Mouse (Mus musculus): ENCODE measurements at regions not wholly inside any gene's neighbourhood (a gene's known extent, or its start where the extent isn't known, plus 50 kb on each side); places are given as distances from the start of the nearest gene placed in this dataset.
A peak's percentile ranks its signal among the peaks of the same experiment; 100 is the strongest.

DNA sequence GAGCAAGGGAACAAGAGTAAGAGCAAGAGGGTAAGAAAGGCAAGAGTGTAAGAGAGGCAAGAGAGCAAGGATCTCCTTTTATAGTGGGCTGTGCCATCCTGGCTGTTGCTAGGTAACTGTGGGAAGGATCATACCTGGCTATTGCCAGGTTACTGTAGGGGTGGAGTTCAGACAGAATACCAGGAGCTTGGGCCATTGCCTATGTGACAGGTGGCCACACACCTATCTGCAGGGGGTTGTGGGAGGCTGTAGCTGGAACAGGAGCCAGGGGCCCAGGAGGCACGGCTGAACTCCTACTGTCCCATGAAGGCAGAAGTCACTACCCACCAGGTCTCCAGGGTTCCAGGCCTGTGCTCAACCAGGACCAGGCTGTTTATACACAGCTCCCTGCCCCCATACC is 1149.0 kb downstream of the 9330182O14Rik start:
- Histone ChIP-seq H3K27me3 (ENCODE audit: control insufficient read depth, insufficient read depth, low read length) (no peaks in the 10 kb centered on the region), H3K9ac (ENCODE audit: low read depth, low read length) (no peak overlapping the region), H3K27ac (ENCODE audit: low read depth, low read length) (no peak overlapping the region), H3K36me3 (ENCODE audit: control insufficient read depth, insufficient read depth, low read length) (no peaks in the 10 kb centered on the region), H3K4me1 (ENCODE audit: control insufficient read depth, insufficient read depth, low read length) (0 out of 2 replicates have a peak, but pooled peaks cover 3% of the 10 kb centered on the region), H3K4me2 (no peak overlapping the region), H3K9me3 (replicated peaks; ENCODE audit: control insufficient read depth, low read length) (no peaks in the 10 kb centered on the region), H3K4me3 (ENCODE audit: low read depth, low read length) (no peak overlapping the region)
- 60% methylated on average over 1 of the region's 1 CpGs for WGBS (ENCODE audit: insufficient replicate concordance)
- no peak for ATAC-seq (replicated peaks; ENCODE audit: insufficient number of reproducible peaks, low FRiP score, low TSS enrichment)

DNA sequence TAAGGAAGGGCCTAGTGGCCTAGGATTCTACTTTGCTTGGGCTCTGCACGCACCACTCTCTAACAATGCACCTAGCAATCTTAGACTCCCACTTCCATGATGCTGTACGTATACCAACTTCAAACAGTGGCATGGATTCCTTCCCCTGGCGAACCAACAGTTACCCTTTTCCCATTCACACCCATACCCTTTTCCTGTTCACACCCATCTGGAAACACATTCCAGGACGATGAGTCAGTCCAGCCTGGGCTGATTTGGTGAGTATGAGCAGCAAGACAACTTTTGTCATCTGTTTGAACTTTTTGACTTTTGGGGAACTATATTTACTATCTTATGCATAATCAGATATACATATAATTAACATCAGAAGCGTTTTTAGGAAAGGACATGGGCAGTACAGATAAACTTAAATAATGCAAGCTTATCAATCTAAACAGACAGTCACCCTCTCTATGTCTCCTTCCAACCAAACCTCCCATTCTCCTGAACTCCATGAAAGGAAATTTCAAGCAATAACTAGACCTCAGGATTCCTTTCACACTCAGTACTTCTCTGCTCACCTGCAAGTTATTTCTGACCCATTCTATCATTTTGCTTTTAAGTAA is 1152.7 kb downstream of the 9330182O14Rik start:
- no peak overlapping the region for H3K9ac ChIP-seq (ENCODE audit: low read depth, low read length)
- 0 out of 2 replicates have a peak, but pooled peaks cover 3% of the 10 kb centered on the region for H3K4me1 ChIP-seq (ENCODE audit: control insufficient read depth, insufficient read depth, low read length)
- no peaks in the 10 kb centered on the region for H3K27me3 ChIP-seq (ENCODE audit: control insufficient read depth, insufficient read depth, low read length)
- WGBS (ENCODE audit: insufficient replicate concordance): 51% methylated on average over 5 of the region's 5 CpGs
- no peak for ATAC-seq (replicated peaks; ENCODE audit: insufficient number of reproducible peaks, low FRiP score, low TSS enrichment)
- H3K27ac ChIP-seq (ENCODE audit: low read depth, low read length): no peak overlapping the region
- no peaks in the 10 kb centered on the region for H3K9me3 ChIP-seq (replicated peaks; ENCODE audit: control insufficient read depth, low read length)
- H3K4me3 ChIP-seq (ENCODE audit: low read depth, low read length): no peak overlapping the region
- no peaks in the 10 kb centered on the region for H3K36me3 ChIP-seq (ENCODE audit: control insufficient read depth, insufficient read depth, low read length)
- no peak overlapping the region for H3K4me2 ChIP-seq

DNA sequence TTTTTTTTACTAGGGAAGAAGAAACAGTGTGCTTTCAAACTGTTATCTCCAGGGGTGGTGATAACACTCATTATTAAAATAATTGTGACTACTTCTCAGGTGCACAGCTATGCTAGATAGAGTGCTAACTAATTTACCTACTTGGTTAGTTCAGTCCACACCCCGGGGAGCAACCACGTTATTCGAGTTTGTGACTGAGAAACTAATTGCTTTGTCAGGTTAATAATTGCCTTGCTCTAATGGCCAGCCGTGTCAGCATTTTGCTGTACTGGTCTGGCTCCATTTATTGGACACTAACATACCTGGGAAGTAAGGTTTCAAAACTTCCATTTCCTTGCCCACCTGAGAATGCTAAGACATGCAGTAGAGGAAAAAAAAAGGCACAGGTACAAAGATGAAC is 1163.3 kb downstream of the 9330182O14Rik start:
- WGBS (ENCODE audit: insufficient replicate concordance): 67% methylated on average over 4 of the region's 4 CpGs

DNA sequence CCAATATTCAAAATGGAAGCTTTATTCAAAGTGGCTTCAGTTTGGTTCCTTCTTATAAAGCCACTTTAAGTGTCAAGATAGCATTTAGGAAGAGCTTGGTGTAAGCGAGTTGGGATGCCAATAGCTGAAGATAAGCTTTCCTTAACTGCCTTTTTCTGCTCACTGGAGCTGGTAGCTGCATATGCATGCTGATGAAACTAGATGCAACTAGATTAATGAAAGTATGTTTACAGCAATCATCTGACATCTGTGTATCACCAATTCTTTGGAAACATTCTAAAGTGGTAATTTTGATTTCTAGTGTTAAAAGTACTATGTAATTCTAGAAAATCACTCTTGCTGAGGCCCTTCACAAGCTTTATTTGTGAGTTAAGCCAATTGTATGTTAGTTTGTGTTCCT is 1172.5 kb downstream of the 9330182O14Rik start:
- H3K27me3 ChIP-seq (ENCODE audit: control insufficient read depth, insufficient read depth, low read length): no peaks in the 10 kb centered on the region
- H3K27ac ChIP-seq (ENCODE audit: low read depth, low read length): no peak overlapping the region
- no peak overlapping the region for H3K4me3 ChIP-seq (ENCODE audit: low read depth, low read length)
- H3K4me2 ChIP-seq: no peak overlapping the region
- no peaks in the 10 kb centered on the region for H3K36me3 ChIP-seq (ENCODE audit: control insufficient read depth, insufficient read depth, low read length)
- no peak for ATAC-seq (replicated peaks; ENCODE audit: insufficient number of reproducible peaks, low FRiP score, low TSS enrichment)
- no peaks in the 10 kb centered on the region for H3K4me1 ChIP-seq (ENCODE audit: control insufficient read depth, insufficient read depth, low read length)
- H3K9ac ChIP-seq (ENCODE audit: low read depth, low read length): no peak overlapping the region
- WGBS (ENCODE audit: insufficient replicate concordance): 36% methylated on average over 1 of the region's 1 CpGs
- no peaks in the 10 kb centered on the region for H3K9me3 ChIP-seq (replicated peaks; ENCODE audit: control insufficient read depth, low read length)

More for the DNA sequence above, 1163.3 kb downstream of the 9330182O14Rik start:
- Histone ChIP-seq H3K27me3 (ENCODE audit: control insufficient read depth, insufficient read depth, low read length) (no peaks in the 10 kb centered on the region), H3K9ac (ENCODE audit: low read depth, low read length) (no peak overlapping the region), H3K4me2 (no peak overlapping the region), H3K4me3 (ENCODE audit: low read depth, low read length) (no peak overlapping the region), H3K9me3 (replicated peaks; ENCODE audit: control insufficient read depth, low read length) (no peaks in the 10 kb centered on the region), H3K27ac (ENCODE audit: low read depth, low read length) (no peak overlapping the region), H3K36me3 (ENCODE audit: control insufficient read depth, insufficient read depth, low read length) (no peaks in the 10 kb centered on the region), H3K4me1 (ENCODE audit: control insufficient read depth, insufficient read depth, low read length) (no peaks in the 10 kb centered on the region)
- no peak for ATAC-seq (replicated peaks; ENCODE audit: insufficient number of reproducible peaks, low FRiP score, low TSS enrichment)

DNA sequence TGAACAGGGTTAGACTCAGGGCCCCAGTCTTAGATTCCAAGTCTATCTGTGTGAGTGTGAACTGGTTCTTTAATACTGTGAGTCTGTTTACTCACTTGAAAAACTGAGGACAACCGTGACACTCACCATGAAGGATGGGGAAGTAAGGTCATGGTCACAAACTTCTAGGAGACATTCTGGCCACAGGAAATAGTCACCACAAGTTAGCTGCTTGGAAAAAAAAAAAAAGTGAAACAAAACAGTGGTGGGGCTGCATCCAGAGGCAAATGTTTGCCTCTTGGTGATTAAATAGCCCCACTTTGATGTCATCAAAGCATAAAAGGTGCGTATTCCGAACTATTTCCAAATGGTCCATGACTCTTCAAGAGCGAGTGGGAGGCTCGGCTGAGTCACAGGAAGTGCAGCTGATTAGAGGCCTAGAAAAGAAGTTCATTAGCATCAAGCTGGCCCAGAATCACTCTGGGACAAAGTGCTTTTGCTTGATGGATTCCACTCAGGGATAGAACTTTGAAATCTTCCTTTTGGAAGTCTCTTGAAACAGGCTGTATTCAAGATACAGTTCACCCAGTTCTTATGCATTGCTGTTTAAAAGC is 1177.7 kb downstream of the 9330182O14Rik start:
- Histone ChIP-seq H3K4me1 (ENCODE audit: control insufficient read depth, insufficient read depth, low read length) (no peaks in the 10 kb centered on the region), H3K9me3 (replicated peaks; ENCODE audit: control insufficient read depth, low read length) (no peaks in the 10 kb centered on the region), H3K4me3 (ENCODE audit: low read depth, low read length) (no peak overlapping the region), H3K36me3 (ENCODE audit: control insufficient read depth, insufficient read depth, low read length) (no peaks in the 10 kb centered on the region), H3K27ac (ENCODE audit: low read depth, low read length) (no peak overlapping the region), H3K27me3 (ENCODE audit: control insufficient read depth, insufficient read depth, low read length) (no peaks in the 10 kb centered on the region), H3K9ac (ENCODE audit: low read depth, low read length) (no peak overlapping the region), H3K4me2 (no peak overlapping the region)
- WGBS (ENCODE audit: insufficient replicate concordance): 49% methylated on average over 5 of the region's 5 CpGs
- ATAC-seq (replicated peaks; ENCODE audit: insufficient number of reproducible peaks, low FRiP score, low TSS enrichment): no peak

DNA sequence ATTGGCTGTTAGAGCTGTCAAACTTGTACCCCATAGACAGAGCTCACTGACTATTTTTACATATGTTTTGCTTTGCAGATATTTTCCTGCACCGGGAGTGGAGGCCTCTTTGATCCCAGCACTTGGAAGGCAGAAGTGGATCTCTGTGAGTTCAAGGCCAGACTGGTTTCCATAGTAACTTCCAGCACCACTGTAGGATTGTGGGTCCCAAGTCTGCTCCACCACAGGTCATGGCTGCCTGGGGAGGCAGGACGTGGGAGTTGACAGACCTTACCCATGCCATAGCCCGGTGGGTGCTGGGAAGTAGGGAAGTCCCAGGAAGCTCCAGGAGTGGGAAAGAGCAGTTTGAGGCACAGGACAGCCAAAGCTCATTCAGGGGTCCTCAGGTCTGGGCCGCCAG is 1180.8 kb downstream of the 9330182O14Rik start:
- H3K9me3 ChIP-seq (replicated peaks; ENCODE audit: control insufficient read depth, low read length): no peaks in the 10 kb centered on the region
- ATAC-seq (replicated peaks; ENCODE audit: insufficient number of reproducible peaks, low FRiP score, low TSS enrichment): no peak
- no peaks in the 10 kb centered on the region for H3K36me3 ChIP-seq (ENCODE audit: control insufficient read depth, insufficient read depth, low read length)
- no peaks in the 10 kb centered on the region for H3K27me3 ChIP-seq (ENCODE audit: control insufficient read depth, insufficient read depth, low read length)
- H3K9ac ChIP-seq (ENCODE audit: low read depth, low read length): no peak overlapping the region
- no peak overlapping the region for H3K4me3 ChIP-seq (ENCODE audit: low read depth, low read length)
- H3K4me1 ChIP-seq (ENCODE audit: control insufficient read depth, insufficient read depth, low read length): no peaks in the 10 kb centered on the region
- no peak overlapping the region for H3K4me2 ChIP-seq
- WGBS (ENCODE audit: insufficient replicate concordance): 67% methylated on average over 4 of the region's 4 CpGs
- H3K27ac ChIP-seq (ENCODE audit: low read depth, low read length): no peak overlapping the region

DNA sequence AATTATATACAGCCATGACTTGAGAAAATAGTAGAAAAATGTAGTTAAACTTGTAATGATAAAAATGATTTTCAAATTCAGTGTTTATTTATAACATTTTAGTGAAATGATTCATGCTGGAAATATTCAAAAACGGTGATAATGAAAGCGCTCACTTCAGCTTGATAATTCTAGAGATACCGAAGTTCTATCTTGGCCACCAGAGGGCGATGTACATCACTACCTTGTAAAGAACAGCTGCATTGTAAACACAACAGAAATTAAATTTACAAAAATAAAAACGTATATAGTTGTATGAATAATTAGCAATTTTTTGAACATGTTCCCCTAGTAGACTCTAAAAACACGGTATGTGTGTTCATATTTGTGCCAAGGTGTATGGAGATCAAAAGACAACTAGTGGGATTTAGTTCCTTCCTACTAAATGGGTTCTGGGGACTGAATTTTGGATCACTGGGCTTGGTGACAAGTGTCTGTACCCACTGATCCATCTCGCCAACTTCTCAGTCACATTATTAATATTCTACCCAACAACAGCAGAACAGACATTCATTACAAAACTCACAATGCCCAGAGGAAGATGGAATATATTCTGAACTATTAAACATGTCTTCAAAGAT is 1191.6 kb downstream of the 9330182O14Rik start:
- Histone ChIP-seq H3K9ac (ENCODE audit: low read depth, low read length) (no peak overlapping the region), H3K27ac (ENCODE audit: low read depth, low read length) (no peak overlapping the region), H3K9me3 (replicated peaks; ENCODE audit: control insufficient read depth, low read length) (no peaks in the 10 kb centered on the region), H3K4me3 (ENCODE audit: low read depth, low read length) (no peak overlapping the region), H3K4me1 (ENCODE audit: control insufficient read depth, insufficient read depth, low read length) (no peaks in the 10 kb centered on the region), H3K27me3 (ENCODE audit: control insufficient read depth, insufficient read depth, low read length) (no peaks in the 10 kb centered on the region), H3K36me3 (ENCODE audit: control insufficient read depth, insufficient read depth, low read length) (no peaks in the 10 kb centered on the region), H3K4me2 (no peak overlapping the region)
- WGBS (ENCODE audit: insufficient replicate concordance): 21% methylated on average over 7 of the region's 7 CpGs
- ATAC-seq (replicated peaks; ENCODE audit: insufficient number of reproducible peaks, low FRiP score, low TSS enrichment): no peak

DNA sequence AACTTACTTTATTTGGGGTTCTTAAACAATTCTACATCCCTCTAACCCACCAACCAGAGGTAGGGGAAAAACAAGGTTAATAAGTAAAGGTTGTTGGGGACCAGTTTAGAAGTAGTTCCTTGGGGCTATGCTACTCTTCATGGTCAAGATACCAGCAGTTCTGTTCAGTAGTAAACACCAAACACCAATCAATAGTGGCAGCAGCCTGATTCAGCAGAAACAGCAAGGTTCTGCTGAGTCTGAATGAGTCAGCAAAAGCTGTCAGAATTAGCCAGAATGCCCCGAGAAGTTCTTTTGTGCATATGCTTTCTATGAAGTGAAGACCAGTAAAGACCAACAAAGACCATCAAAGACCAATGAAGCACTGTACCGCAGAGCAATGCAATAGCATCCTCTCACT is 1195.1 kb downstream of the 9330182O14Rik start:
- H3K27me3 ChIP-seq (ENCODE audit: control insufficient read depth, insufficient read depth, low read length): no peaks in the 10 kb centered on the region
- no peaks in the 10 kb centered on the region for H3K4me1 ChIP-seq (ENCODE audit: control insufficient read depth, insufficient read depth, low read length)
- H3K27ac ChIP-seq (ENCODE audit: low read depth, low read length): peak overlapping the region; percentile 41; the same call in 1 of the 2 replicates
- no peaks in the 10 kb centered on the region for H3K9me3 ChIP-seq (replicated peaks; ENCODE audit: control insufficient read depth, low read length)
- H3K4me2 ChIP-seq: no peak overlapping the region
- no peak overlapping the region for H3K9ac ChIP-seq (ENCODE audit: low read depth, low read length)
- WGBS (ENCODE audit: insufficient replicate concordance): 76% methylated on average over 2 of the region's 2 CpGs
- H3K4me3 ChIP-seq (ENCODE audit: low read depth, low read length): no peak overlapping the region
- peak; percentile 74; the same call in 1 of the 2 replicates for ATAC-seq (replicated peaks; ENCODE audit: insufficient number of reproducible peaks, low FRiP score, low TSS enrichment)
- no peaks in the 10 kb centered on the region for H3K36me3 ChIP-seq (ENCODE audit: control insufficient read depth, insufficient read depth, low read length)
